Mouse (Mus musculus) frontal cortex, adult (tissue): Measurements from ENCODE around the gene Rftn2.
"Not testable (repeated sequence)": the region's sequence is repeated elsewhere in the genome, so short reads cannot be mapped to it uniquely, and the experiment has no call there.

ENCODE experiments used
- ATAC-seq: cut with Nextera tagmentation; 2 replicates; pipeline ENCODE4 v1.9.2; 2017; ENCODE audit warnings: mild to moderate bottlenecking, moderate library complexity, mixed read lengths; ENCODE audit not compliant: low TSS enrichment

The Rftn2 gene

GRCm38 (mm10) chr1:55124136-55124535 lies 102.4 kb downstream of the Rftn2 start:
- not testable (repeated sequence) for ATAC-seq

GRCm38 (mm10) chr1:55123561-55123960 lies 103.0 kb downstream of the Rftn2 start:
- ATAC-seq: no peak

GRCm38 (mm10) chr1:55123046-55123445 lies 103.5 kb downstream of the Rftn2 start:
- ATAC-seq: no peak
